Mouse (Mus musculus): Measurements from ENCODE around the gene Tmem255a. TPM values are rescaled to one million over a fixed set of nuclear protein-coding genes. Genes with fewer than 3 reads are reported as not detected.

Tmem255a gene
- 43.8 and 44.0 TPM in 2 replicates for polyA plus RNA-seq (2015; fragmentation: Nextera tagmentation; extraction: Ambion mirVana)

GRCm38 (mm10) chrX:38251851-38252571 lies at the start of gene Tmem255a:
Gene Tmem255a (minus strand): TSS chrX:38252439.
- 17% methylated on average over 22 of the region's 27 CpGs for WGBS
- H3K27me3 ChIP-seq, result peaks cover 5% of the 10 kb centered on the region; the same call in 1 of the 2 replicates
- H3K4me3 ChIP-seq, result peak within 1 kb of the TSS; percentile 46
- ATAC-seq (ENCODE audit: low read depth), result peak; percentile 88
- peak within 1 kb of the TSS; percentile 70 for H3K4me2 ChIP-seq
- H3K27ac ChIP-seq (replicated peaks), result peak within 1 kb of the TSS; percentile 69
- H3K9ac ChIP-seq, result peak within 1 kb of the TSS; percentile 70
- no peaks in the 10 kb centered on the region for H3K9me3 ChIP-seq
- no peaks in the 10 kb centered on the region for H3K36me3 ChIP-seq
- peaks cover 19% of the 10 kb centered on the region for H3K4me1 ChIP-seq (replicated peaks)

DNA sequence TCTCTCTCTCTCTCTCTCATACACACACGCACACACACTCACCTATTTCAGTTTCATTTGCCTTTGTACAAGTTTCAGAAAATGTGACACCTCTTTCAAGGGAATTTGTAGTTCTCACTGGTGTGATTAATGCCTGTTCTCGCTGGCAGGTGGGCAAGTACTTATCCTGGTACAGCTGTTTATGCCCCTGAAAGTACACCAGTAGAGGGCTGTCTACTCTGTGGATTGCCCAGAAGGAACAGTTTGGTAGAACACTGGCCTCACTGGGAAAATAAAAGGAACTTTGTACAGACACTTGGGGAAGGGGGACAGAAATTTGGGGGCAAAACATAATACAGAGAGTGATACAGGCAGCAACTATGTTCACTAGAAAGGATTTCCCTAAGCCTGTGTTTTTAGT lies 7.4 kb upstream of the Tmem255a start:
- no peak overlapping the region for H3K27ac ChIP-seq (replicated peaks)
- ATAC-seq (ENCODE audit: low read depth), result no peak
- no peak overlapping the region for H3K4me3 ChIP-seq
- no peaks in the 10 kb centered on the region for H3K36me3 ChIP-seq
- H3K4me2 ChIP-seq, result no peak overlapping the region
- H3K9me3 ChIP-seq, result no peaks in the 10 kb centered on the region
- H3K27me3 ChIP-seq, result no peaks in the 10 kb centered on the region
- no peaks in the 10 kb centered on the region for H3K4me1 ChIP-seq (replicated peaks)
- WGBS, result 28% methylated on average over 2 of the region's 2 CpGs
- H3K9ac ChIP-seq, result no peak overlapping the region

GRCm38 (mm10) chrX:38250352-38250950 lies 1.8 kb downstream of the Tmem255a start:
- ATAC-seq (ENCODE audit: low read depth), result peak; percentile 49; the same call in 1 of the 2 replicates
- Histone ChIP-seq H3K27me3 (peaks cover 5% of the 10 kb centered on the region; the same call in 1 of the 2 replicates), H3K4me2 (peak overlapping the region; percentile 70), H3K9ac (peak overlapping the region; percentile 70), H3K4me1 (replicated peaks) (peaks cover 21% of the 10 kb centered on the region), H3K36me3 (no peaks in the 10 kb centered on the region), H3K9me3 (no peaks in the 10 kb centered on the region), H3K4me3 (peak overlapping the region; percentile 46), H3K27ac (replicated peaks) (no peak overlapping the region)
- WGBS, result 23% methylated on average over 18 of the region's 18 CpGs

DNA sequence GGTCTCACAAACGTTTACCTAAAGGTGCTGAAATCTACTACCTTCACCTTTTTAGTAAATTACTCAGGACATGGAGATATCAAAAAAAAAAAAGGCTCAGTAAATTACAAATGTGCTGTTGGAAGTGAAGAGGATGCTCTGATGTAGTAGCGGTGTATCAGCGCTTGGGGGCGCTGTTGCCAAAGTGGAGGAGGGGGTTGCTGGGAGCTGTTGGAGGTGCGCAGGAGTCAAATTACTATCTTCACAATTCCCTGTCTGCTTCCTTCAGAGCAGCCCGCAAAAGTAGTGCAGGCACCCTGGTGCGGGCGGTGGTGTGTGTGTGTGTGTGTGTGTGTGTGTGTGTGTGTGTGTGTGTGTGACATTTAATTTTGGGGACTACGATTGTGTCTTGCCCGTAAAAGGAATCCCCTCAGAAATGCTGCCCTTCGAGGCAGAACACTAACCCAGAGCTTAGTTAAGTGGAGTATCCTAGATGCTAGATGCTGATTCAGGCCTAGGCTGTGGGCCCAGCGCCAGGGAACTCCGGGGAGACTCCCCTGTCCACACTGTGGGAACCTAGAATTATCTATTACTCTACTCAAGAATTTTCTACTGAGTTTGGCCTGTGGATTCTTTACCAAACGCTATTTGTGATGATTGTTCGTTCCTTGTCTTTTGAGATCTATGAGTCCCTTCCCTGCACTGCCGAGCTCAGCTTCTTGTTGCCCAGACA lies 2.4 kb downstream of the Tmem255a start:
- H3K27me3 ChIP-seq, result peaks cover 5% of the 10 kb centered on the region; the same call in 1 of the 2 replicates
- 0 out of 2 replicates have a peak, but pooled peaks have one; percentile 28 for ATAC-seq (ENCODE audit: low read depth)
- 20% methylated on average over 14 of the region's 16 CpGs for WGBS
- peak overlapping the region; percentile 70 for H3K4me2 ChIP-seq
- peak overlapping the region; percentile 46 for H3K4me3 ChIP-seq
- H3K4me1 ChIP-seq (replicated peaks), result peaks cover 21% of the 10 kb centered on the region
- H3K36me3 ChIP-seq, result no peaks in the 10 kb centered on the region
- no peaks in the 10 kb centered on the region for H3K9me3 ChIP-seq
- H3K9ac ChIP-seq, result peak overlapping the region; percentile 70; the same call in 1 of the 2 replicates
- H3K27ac ChIP-seq (replicated peaks), result no peak overlapping the region

- H3K4me1 ChIP-seq (replicated peaks), result peaks cover 21% of the 10 kb centered on the region
- no peak for ATAC-seq (ENCODE audit: low read depth)
- H3K4me2 ChIP-seq, result no peak overlapping the region
- H3K9ac ChIP-seq, result no peak overlapping the region
- 20% methylated on average over 5 of the region's 5 CpGs for WGBS
- H3K9me3 ChIP-seq, result no peaks in the 10 kb centered on the region
- H3K36me3 ChIP-seq, result no peaks in the 10 kb centered on the region
- H3K27ac ChIP-seq (replicated peaks), result no peak overlapping the region
- no peak overlapping the region for H3K4me3 ChIP-seq
- peaks cover 5% of the 10 kb centered on the region; the same call in 1 of the 2 replicates for H3K27me3 ChIP-seq
Observed at GRCm38 (mm10) chrX:38247601-38248000, 4.6 kb downstream of the Tmem255a start.

- Histone ChIP-seq H3K9me3 (no peaks in the 10 kb centered on the region), H3K4me1 (replicated peaks) (peaks cover 21% of the 10 kb centered on the region), H3K4me3 (no peak overlapping the region), H3K4me2 (0 out of 2 replicates have a peak overlapping the region, but pooled peaks have one; percentile 7), H3K36me3 (no peaks in the 10 kb centered on the region), H3K27ac (replicated peaks) (no peak overlapping the region), H3K27me3 (peaks cover 5% of the 10 kb centered on the region; the same call in 1 of the 2 replicates), H3K9ac (no peak overlapping the region)
- ATAC-seq (ENCODE audit: low read depth), result no peak
- WGBS, result 27% methylated on average over 6 of the region's 6 CpGs
Observed at GRCm38 (mm10) chrX:38247108-38247507, 5.1 kb downstream of the Tmem255a start.

GRCm38 (mm10) chrX:38237731-38238130 lies 14.5 kb downstream of the Tmem255a start:
- whole genome bisulfite sequencing, result 31% methylated on average over 2 of the region's 2 CpGs
- no peak overlapping the region for H3K4me2 ChIP-seq
- H3K36me3 ChIP-seq, result no peaks in the 10 kb centered on the region
- no peak for ATAC-seq (ENCODE audit: low read depth)
- no peaks in the 10 kb centered on the region for H3K27me3 ChIP-seq
- H3K4me3 ChIP-seq, result no peak overlapping the region
- no peaks in the 10 kb centered on the region for H3K4me1 ChIP-seq (replicated peaks)
- no peak overlapping the region for H3K9ac ChIP-seq
- no peak overlapping the region for H3K27ac ChIP-seq (replicated peaks)
- H3K9me3 ChIP-seq, result no peaks in the 10 kb centered on the region

DNA sequence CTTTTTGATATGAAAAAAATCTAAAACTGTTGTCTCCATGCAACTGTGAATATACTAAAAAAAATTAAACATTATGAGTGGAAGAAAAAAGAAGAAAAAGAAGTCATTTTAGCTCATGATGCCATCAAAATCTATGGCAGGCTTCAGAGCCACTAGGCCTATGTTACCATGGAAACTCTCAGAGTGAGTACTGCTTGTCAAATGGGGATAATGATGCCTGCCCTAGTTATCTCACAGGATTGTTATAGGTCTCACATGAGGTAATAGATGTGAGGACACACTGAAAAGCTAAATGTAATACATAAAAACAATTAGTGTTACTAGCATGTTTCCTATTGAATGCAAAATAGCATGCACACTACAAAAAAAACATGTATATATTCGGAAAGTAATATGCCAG lies 22.4 kb downstream of the Tmem255a start:
- Histone ChIP-seq H3K4me1 (replicated peaks) (no peaks in the 10 kb centered on the region), H3K27me3 (no peaks in the 10 kb centered on the region), H3K9me3 (no peaks in the 10 kb centered on the region), H3K9ac (no peak overlapping the region), H3K4me3 (no peak overlapping the region), H3K36me3 (no peaks in the 10 kb centered on the region), H3K4me2 (no peak overlapping the region), H3K27ac (replicated peaks) (no peak overlapping the region)
- WGBS, result 82% methylated on average over 1 of the region's 1 CpGs
- no peak for ATAC-seq (ENCODE audit: low read depth)

- Histone ChIP-seq H3K36me3 (no peaks in the 10 kb centered on the region), H3K4me3 (no peak overlapping the region), H3K27me3 (no peaks in the 10 kb centered on the region), H3K4me2 (no peak overlapping the region), H3K9ac (no peak overlapping the region), H3K27ac (replicated peaks) (no peak overlapping the region), H3K9me3 (no peaks in the 10 kb centered on the region), H3K4me1 (replicated peaks) (peaks cover under 1% of the 10 kb centered on the region; the same call in 1 of the 2 replicates)
- 65% methylated on average over 2 of the region's 2 CpGs for WGBS
- ATAC-seq (ENCODE audit: low read depth), result no peak
Observed at GRCm38 (mm10) chrX:38222757-38223156, 29.5 kb downstream of the Tmem255a start.

- Histone ChIP-seq H3K27ac (replicated peaks) (no peak overlapping the region), H3K4me3 (no peak overlapping the region), H3K9ac (no peak overlapping the region), H3K9me3 (no peaks in the 10 kb centered on the region), H3K36me3 (no peaks in the 10 kb centered on the region), H3K4me2 (no peak overlapping the region), H3K27me3 (no peaks in the 10 kb centered on the region), H3K4me1 (replicated peaks) (peaks cover 8% of the 10 kb centered on the region)
- WGBS, result 69% methylated on average over 2 of the region's 2 CpGs
- ATAC-seq (ENCODE audit: low read depth), result no peak
Observed at GRCm38 (mm10) chrX:38217676-38217991, 34.6 kb downstream of the Tmem255a start.

GRCm38 (mm10) chrX:38216986-38217675 lies 35.1 kb downstream of the Tmem255a start:
- H3K9me3 ChIP-seq, result no peaks in the 10 kb centered on the region
- WGBS, result 78% methylated on average over 9 of the region's 9 CpGs
- ATAC-seq (ENCODE audit: low read depth), result no peak

More at GRCm38 (mm10) chrX:38216986-38217675, 35.1 kb downstream of the Tmem255a start:
- no peak overlapping the region for H3K4me3 ChIP-seq
- no peaks in the 10 kb centered on the region for H3K36me3 ChIP-seq
- H3K27ac ChIP-seq (replicated peaks), result no peak overlapping the region
- H3K27me3 ChIP-seq, result no peaks in the 10 kb centered on the region
- peaks cover 8% of the 10 kb centered on the region for H3K4me1 ChIP-seq (replicated peaks)
- no peak overlapping the region for H3K9ac ChIP-seq
- no peak overlapping the region for H3K4me2 ChIP-seq
